Mouse (Mus musculus) thymus, adult 2 months (tissue): ENCODE measurements around the gene Gm49405. TPM values are rescaled to one million over a fixed set of nuclear protein-coding genes. Genes with fewer than 3 reads are reported as not detected.
"Not testable (repeated sequence)": the region's sequence is repeated elsewhere in the genome, so short reads cannot be mapped to it uniquely, and the experiment has no call there.

ENCODE experiments used
- DNase-seq: peaks from one replicate; pipeline ENCODE4 v3.0.0; 2021
- H3K27ac ChIP-seq: fragments of 200-500 bp; 2 replicates; pipeline ENCODE4 v1.5.1; 2012; ENCODE audit warnings: low read length, control low read depth; ENCODE audit not compliant: control insufficient read depth, insufficient read depth
- H3K27me3 ChIP-seq: fragments of 200-500 bp; 2 replicates; pipeline ENCODE4 v1.6.1; 2012; ENCODE audit warnings: mild to moderate bottlenecking, low read length, moderate library complexity, mixed read lengths; ENCODE audit not compliant: control insufficient read depth, insufficient read depth
- H3K36me3 ChIP-seq: fragments of 200-500 bp; 2 replicates; pipeline ENCODE4 v1.6.1; 2012; ENCODE audit warnings: mild to moderate bottlenecking, low read length, moderate library complexity; ENCODE audit not compliant: control insufficient read depth, insufficient read depth
- H3K4me1 ChIP-seq: fragments of 200-500 bp; replicated peaks from 2 replicates; pipeline ENCODE4 v1.6.1; 2012; ENCODE audit warnings: low read length; ENCODE audit not compliant: control insufficient read depth, insufficient read depth
- H3K4me3 ChIP-seq: fragments of 200-500 bp; 2 replicates; pipeline ENCODE4 v1.5.1; 2012; ENCODE audit warnings: mild to moderate bottlenecking, low read length, control low read depth, moderate library complexity; ENCODE audit not compliant: control insufficient read depth, insufficient read depth
- CTCF ChIP-seq: fragments of 200-500 bp; IDR thresholded peaks from 2 replicates; pipeline ENCODE4 v1.5.1; 2012; ENCODE audit warnings: mild to moderate bottlenecking, control low read depth, low read length, moderate library complexity, borderline replicate concordance; ENCODE audit not compliant: control insufficient read depth, poor library complexity, insufficient read depth; ENCODE audit errors: extremely low read depth
- POLR2A ChIP-seq: fragments of 200-500 bp; IDR thresholded peaks from 2 replicates; pipeline ENCODE4 v1.6.1; 2012; ENCODE audit warnings: mild to moderate bottlenecking, low read length, control low read depth, moderate library complexity; ENCODE audit not compliant: control insufficient read depth, poor library complexity, insufficient read depth; ENCODE audit errors: extremely low read depth
- WGBS: fragments of 180-500 bp; shearing (Covaris S2); methylation state at CpG from one replicate; pipeline ENCODE4 v1.1.7; 2018; 5-methylcytosine and 5-hydroxymethylcytosine counted together
- polyA plus RNA-seq: library from polyadenylated mRNA; depleted of rRNA; stranded (reverse); fragments of >200 nt; gene quantifications from 2 replicates; pipeline ENCODE4 v1.2.3, GENCODE M21; 2012

Gm49405 gene
- polyA plus RNA-seq, 1 experiment: 5.3 TPM

DNA sequence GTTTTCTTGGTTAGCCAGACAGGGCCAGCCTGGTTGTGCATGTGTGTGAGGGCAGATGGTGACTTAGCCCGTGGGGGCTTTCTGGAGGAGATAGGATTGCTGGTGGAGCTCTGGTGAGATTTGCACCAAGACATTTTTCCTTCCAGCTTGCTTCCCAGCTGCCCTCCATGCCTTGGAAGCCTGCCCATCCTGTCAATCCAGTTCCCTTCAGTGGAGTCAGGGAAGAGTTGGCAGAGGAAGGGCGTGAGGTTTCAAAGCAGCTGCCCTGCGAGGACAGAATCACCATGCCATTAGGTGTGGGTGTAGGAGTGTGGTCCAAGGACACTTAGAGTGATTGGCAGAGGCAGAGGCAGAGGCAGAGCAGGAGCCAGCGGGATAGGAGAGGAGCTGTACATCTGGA is 42.0 kb upstream of the Gm49405 start, which contains the start of gene Aldh3b3:
Gene Aldh3b3, plus strand, starts transcription at position 176 of the 400 bp plus-strand sequence.
- DNase-seq: no peak
- H3K4me3 ChIP-seq: no peak within 1 kb of the TSS
- no peaks in the 10 kb centered on the region for H3K36me3 ChIP-seq
- TF ChIP-seq POLR2A: no peak
- no peak for TF ChIP-seq CTCF
- WGBS: 89% methylated on average over 4 of the region's 4 CpGs
- H3K27me3 ChIP-seq: no peaks in the 10 kb centered on the region
- no peaks in the 10 kb centered on the region for H3K4me1 ChIP-seq
- H3K27ac ChIP-seq: no peak within 1 kb of the TSS

DNA sequence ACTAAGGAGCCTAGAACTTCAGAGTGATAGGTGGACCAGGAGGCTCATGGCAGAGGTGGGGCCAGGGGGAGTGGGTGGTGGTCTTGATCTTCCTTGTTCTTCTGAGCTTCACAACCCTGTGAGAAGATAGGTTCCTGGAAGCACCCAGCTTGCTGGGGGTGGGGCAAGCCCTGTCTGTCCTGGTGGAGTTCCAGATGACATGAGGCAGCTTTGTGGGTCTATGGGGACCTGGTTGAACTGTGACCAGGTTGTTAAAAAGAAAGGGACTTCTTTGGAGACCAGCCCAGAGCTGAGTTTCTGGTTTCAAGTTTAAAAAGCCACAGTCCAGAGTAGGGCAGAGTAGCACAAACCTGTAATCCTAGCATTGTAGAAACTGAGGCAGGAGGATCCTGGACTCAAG is 41.4 kb upstream of the Gm49405 start:
- H3K27ac ChIP-seq: no peak overlapping the region
- DNase-seq: no peak
- H3K36me3 ChIP-seq: no peaks in the 10 kb centered on the region
- H3K27me3 ChIP-seq: no peaks in the 10 kb centered on the region
- H3K4me3 ChIP-seq: no peak overlapping the region
- no peaks in the 10 kb centered on the region for H3K4me1 ChIP-seq
- TF ChIP-seq CTCF (no peak), POLR2A (no peak)

DNA sequence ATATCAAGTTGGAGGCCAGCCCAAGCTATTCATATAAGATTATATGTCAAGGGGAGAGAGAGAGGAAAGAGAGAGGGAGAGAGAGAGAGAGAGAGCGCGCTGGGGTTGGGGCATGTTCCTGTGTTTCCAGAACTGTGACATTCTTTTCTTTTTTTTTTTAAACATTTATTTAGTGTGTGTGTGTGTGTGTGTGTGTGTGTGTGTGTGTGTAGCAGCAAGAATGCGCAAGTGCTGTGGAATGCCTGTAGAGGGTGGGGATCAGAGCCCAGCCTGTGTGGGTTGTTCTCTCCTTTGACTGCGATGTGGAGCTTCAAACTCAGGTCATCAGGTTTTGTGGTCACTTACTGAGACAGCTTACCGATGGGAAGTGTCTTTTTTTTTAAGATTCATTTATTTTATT is 40.2 kb upstream of the Gm49405 start:
- no peak for TF ChIP-seq POLR2A
- TF ChIP-seq CTCF: no peak
- H3K27me3 ChIP-seq: no peaks in the 10 kb centered on the region
- no peak overlapping the region for H3K4me3 ChIP-seq
- 70% methylated on average over 5 of the region's 5 CpGs for WGBS
- no peaks in the 10 kb centered on the region for H3K36me3 ChIP-seq
- H3K27ac ChIP-seq: no peak overlapping the region
- H3K4me1 ChIP-seq: no peaks in the 10 kb centered on the region
- DNase-seq: no peak

DNA sequence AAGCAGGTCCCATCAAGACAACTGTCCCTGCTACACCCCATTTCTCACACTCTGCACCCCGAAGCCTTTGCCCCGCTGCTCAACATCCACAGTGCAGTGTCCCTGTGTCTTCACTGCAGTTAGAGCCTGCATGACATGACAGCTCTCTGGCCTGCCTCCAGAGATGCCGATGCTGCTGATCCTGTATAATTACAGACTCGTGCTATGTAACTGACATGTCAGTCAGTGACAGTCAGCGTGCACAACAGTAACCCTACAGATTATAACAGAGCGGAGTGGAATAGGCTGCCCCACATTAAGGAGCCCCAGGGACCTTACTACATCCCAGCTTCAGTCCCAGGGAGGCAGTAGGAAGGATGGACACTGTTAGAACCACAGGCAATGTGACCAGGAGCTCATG is 38.6 kb upstream of the Gm49405 start:
- not testable (repeated sequence) for H3K4me3 ChIP-seq, H3K4me1 ChIP-seq, H3K27me3 ChIP-seq, H3K27ac ChIP-seq, H3K36me3 ChIP-seq, DNase-seq
- 95% methylated on average over 6 of the region's 6 CpGs for WGBS

DNA sequence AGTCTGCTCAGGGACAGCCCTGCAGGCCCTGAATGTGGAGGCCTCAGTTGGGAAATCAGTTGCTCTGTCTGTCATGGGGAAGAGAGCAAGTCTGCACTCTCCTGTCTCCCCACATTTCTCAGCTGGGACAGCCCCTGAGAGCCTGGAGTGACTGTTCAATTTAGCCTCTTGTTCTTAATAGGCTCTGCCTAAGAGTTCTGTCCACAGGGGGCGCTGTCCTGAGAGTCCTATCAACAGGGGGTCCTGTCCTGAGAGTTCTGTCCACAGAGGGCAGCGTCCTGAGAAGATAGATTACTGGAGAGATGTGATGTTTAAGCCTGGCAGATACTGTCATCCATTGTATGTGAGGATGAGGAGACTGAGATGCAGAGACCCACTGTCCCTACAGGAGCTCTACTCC is 38.0 kb upstream of the Gm49405 start:
- Histone ChIP-seq H3K4me3 (no peak overlapping the region), H3K27me3 (no peaks in the 10 kb centered on the region), H3K27ac (no peak overlapping the region), H3K36me3 (no peaks in the 10 kb centered on the region), H3K4me1 (no peaks in the 10 kb centered on the region)
- WGBS: 37% methylated on average over 2 of the region's 2 CpGs
- no peak for DNase-seq
- TF ChIP-seq CTCF (no peak), POLR2A (no peak)

DNA sequence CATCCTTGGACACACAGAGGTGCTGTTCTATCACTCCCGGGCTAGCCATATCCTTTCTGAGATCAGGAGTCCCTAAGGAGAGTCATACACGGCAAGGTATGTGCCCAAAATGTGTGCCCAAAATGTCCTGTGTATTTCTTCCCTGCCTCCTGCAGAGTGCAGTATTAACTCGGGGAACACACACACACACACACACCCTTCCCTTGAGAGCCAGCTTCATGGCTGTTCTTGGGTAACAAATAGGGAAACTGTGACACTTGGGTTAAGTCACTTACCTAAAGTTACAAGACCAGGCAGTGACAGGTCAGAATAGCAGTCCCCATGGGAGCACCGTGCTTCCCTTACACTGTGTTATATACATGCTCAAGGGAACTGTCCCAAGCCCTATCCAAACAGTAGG is 36.4 kb upstream of the Gm49405 start:
- no peak for DNase-seq
- TF ChIP-seq CTCF: no peak
- TF ChIP-seq POLR2A: no peak
- Histone ChIP-seq H3K4me1 (no peaks in the 10 kb centered on the region), H3K36me3 (no peaks in the 10 kb centered on the region), H3K4me3 (no peak overlapping the region), H3K27ac (no peak overlapping the region), H3K27me3 (no peaks in the 10 kb centered on the region)
- WGBS: 76% methylated on average over 4 of the region's 4 CpGs

DNA sequence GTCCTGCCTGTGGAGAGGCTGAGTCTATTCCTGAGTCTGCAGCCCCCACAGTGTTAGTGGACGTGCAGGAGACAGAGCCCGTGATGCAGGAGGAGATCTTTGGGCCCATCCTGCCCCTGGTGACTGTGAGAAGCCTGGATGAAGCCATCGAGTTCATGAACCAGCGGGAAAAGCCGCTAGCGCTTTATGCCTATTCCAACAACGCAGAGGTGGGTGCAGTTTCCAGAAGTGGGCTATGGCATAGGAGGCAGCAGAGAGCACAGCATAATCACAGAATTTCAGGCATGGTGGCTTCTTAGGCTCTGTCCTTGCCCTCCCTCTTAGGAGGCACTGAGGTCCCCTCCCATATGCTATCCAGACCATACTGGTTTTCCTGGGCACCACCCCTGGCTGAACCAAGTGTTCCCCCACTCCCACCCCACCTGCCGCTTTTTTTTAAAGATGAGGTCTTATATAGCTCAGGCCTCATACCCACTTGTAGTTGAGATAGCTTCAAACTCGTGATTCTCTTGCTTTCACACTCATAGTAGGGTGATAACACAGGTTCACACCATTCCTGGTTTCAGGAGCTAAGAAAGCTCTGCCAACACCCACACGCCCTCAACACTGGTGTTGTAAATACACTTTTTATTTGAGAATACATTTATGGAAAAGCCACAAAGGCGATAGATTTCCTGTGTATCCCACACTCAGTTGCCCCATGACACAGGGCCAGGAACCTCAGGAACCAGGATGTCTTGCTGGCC is 33.9 kb upstream of the Gm49405 start:
- no peak for DNase-seq
- Histone ChIP-seq H3K27me3 (no peaks in the 10 kb centered on the region), H3K4me1 (no peaks in the 10 kb centered on the region), H3K27ac (no peak overlapping the region), H3K36me3 (no peaks in the 10 kb centered on the region), H3K4me3 (no peak overlapping the region)
- 86% methylated on average over 11 of the region's 11 CpGs for WGBS
- no peak for TF ChIP-seq POLR2A
- no peak for TF ChIP-seq CTCF
